Mouse (Mus musculus) bone marrow, adult 2 months (tissue): Measurements from ENCODE around the gene Zfp282. TPM values are rescaled to one million over a fixed set of nuclear protein-coding genes. Genes with fewer than 3 reads are reported as not detected.
"Not testable (repeated sequence)": the region's sequence is repeated elsewhere in the genome, so short reads cannot be mapped to it uniquely, and the experiment has no call there.

Experiments used
- H3K27ac ChIP-seq: fragments of 200-500 bp; 2 replicates; pipeline ENCODE4 v1.5.1; 2012; ENCODE audit warnings: low read depth, mild to moderate bottlenecking, control low read depth, inconsistent platforms, low read length; ENCODE audit not compliant: control insufficient read depth, poor library complexity, insufficient read depth
- H3K4me1 ChIP-seq: fragments of 200-500 bp; 2 replicates; pipeline ENCODE4 v1.6.1; 2011; ENCODE audit warnings: low read length; ENCODE audit not compliant: control insufficient read depth, insufficient read depth
- H3K4me3 ChIP-seq: fragments of 200-500 bp; replicated peaks from 2 replicates; pipeline ENCODE3; 2011; ENCODE audit warnings: mild to moderate bottlenecking, low read depth, low read length, control low read depth; ENCODE audit not compliant: control insufficient read depth
- CTCF ChIP-seq: fragments of 200-500 bp; IDR thresholded peaks from 2 replicates; pipeline ENCODE4 v1.5.1; 2011; ENCODE audit warnings: low read length, control low read depth; ENCODE audit not compliant: control insufficient read depth, insufficient read depth
- POLR2A ChIP-seq: fragments of 200-500 bp; IDR thresholded peaks from 2 replicates; pipeline ENCODE4 v1.6.1; 2011; ENCODE audit warnings: low read depth, mild to moderate bottlenecking, control low read depth, low read length, borderline replicate concordance; ENCODE audit not compliant: control insufficient read depth
- WGBS: fragments of 180-500 bp; shearing (Covaris S2); methylation state at CpG from one replicate; pipeline ENCODE4 v1.1.7; 2018; 5-methylcytosine and 5-hydroxymethylcytosine counted together
- polyA plus RNA-seq: library from polyadenylated mRNA; stranded (reverse); fragments of >200 nt; gene quantifications from 2 replicates; pipeline ENCODE4 v1.2.4, GENCODE M21; 2011; ENCODE audit warnings: low replicate concordance; ENCODE audit not compliant: missing spikeins, insufficient read depth, insufficient read length

The Zfp282 gene
- polyA plus RNA-seq, 1 experiment: 2.7 TPM

DNA sequence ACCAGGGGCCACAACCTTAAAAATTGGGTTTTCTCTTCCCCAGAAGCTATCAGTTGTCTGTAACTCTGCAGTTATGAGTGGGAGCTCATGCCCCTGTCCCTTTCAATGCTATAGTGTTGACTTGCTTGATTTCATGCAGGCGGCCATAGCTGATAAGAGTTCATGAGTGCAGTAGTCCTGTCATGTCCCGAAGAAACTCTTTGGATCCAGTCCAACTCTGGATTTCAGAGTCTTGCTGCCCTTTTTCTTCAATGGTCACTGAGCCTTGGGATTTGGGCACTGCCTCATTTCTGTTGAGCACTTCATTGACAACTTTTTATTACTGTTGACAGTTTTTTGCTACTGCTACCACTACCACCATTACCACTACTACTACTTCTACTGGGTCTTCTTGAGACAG, 39.4 kb upstream of the Zfp282 start:
- Histone ChIP-seq H3K27ac (no peak overlapping the region), H3K4me1 (no peaks in the 10 kb centered on the region; the same call in 1 of the 2 replicates), H3K4me3 (no peak overlapping the region)
- WGBS: 62% methylated on average over 2 of the region's 2 CpGs
- TF ChIP-seq POLR2A (no peak), CTCF (no peak)

DNA sequence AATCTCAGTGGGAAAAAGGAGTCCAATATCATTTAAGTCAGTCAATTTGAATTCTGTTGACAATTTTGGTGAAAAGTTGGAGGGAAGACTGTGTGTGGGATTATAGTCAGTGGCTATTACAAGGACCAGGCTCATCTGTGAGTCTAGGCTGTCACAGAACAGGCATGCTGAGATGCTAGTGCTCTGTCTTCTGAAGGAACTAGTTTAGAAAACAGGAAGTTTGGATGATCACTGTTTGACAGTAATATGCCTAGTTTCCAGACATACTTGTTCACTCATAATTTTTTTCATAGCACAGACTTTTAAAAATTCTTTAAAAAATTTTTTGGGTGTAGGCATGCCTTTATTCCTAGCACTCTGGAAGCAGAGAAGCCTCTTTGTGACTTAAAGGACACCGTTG, 35.9 kb upstream of the Zfp282 start:
- 93% methylated on average over 1 of the region's 1 CpGs for WGBS
- Histone ChIP-seq H3K4me1 (no peaks in the 10 kb centered on the region; the same call in 1 of the 2 replicates), H3K27ac (no peak overlapping the region), H3K4me3 (no peak overlapping the region)
- no peak for TF ChIP-seq CTCF

DNA sequence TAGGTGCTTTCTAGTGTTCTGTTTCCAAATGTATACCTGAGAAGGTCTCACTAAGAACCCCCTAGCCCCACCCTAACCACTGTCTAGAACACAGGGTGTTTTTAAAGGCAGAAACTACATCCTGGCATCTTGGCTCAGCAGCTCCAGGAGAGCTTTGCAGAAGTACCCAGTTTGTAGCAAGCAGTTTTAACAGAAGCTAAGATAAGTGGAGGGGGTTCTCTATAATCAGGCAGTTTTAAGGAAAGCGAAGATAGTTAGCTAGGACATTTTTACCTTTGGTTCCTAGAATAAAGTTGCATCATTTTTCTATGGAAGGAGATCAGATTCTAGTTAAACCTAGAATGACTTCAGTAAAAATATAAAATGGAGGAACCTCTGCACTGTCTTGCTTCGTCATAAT, 35.2 kb upstream of the Zfp282 start:
- H3K4me1 ChIP-seq: no peaks in the 10 kb centered on the region; the same call in 1 of the 2 replicates
- 85% methylated on average over 2 of the region's 2 CpGs for WGBS
- TF ChIP-seq CTCF (no peak), POLR2A (no peak)
- no peak overlapping the region for H3K27ac ChIP-seq
- no peak overlapping the region for H3K4me3 ChIP-seq

DNA sequence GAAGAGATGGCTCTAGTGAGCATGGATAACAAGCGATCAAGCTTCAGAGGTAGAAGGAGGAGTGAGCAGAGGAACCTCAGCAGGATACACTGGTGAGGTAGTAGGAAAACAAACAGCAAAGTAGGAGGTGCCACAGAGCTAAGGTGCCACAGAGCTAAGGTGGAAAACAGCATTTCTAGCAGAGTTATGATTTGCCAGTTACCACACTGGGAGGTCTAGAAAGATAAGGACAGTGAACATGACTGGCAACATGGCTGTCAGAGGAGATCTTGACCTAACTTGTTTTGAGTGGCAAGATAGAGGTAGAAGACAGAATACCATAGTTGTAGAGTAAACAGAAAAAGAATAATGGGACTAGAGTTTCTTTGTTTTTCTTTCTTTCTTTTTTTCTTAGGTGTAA, 34.7 kb upstream of the Zfp282 start:
- H3K4me1 ChIP-seq: no peaks in the 10 kb centered on the region; the same call in 1 of the 2 replicates
- no peak overlapping the region for H3K4me3 ChIP-seq
- TF ChIP-seq CTCF: no peak
- TF ChIP-seq POLR2A: no peak
- H3K27ac ChIP-seq: no peak overlapping the region
- WGBS: 88% methylated on average over 1 of the region's 1 CpGs

DNA sequence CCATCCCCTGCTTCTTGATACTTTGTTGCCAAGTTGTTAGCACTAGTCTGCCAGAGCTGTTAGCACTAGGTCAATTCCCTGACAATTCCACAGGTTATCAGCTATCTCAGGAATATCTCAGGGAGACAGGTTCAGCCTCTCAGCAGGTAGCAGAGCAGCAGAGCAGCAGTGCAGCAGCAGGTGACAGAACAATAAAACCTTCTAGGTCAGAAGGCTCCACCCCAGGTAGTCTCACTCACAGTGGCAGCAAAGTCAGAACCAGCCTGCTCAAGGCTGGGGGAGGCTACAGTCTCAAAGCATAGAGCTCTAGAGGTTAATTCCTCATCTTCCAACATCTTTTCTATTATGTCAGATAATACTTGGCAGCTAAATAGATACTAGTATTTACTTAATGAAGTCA, 31.2 kb upstream of the Zfp282 start:
- no peak for TF ChIP-seq CTCF
- no peak for TF ChIP-seq POLR2A

DNA sequence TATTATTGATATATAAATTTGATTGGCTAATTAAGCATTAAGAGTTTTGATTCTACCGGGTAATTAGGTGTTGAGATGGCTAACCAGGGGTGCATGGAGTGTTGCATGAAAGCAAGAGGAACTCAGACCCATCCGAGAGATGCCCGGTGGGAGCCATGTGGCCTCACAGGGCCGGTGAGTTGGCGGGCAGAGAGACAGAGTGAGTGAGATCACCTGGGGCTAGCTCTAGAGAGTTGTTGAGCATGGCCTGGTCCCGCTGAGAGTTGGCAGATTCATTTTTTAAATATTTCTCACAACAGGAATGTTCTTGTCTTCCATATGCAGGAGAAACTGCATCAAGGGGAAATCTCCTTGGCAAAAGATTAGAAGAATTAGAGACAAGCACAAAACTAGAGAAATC, 19.8 kb upstream of the Zfp282 start:
- TF ChIP-seq CTCF: no peak
- no peak for TF ChIP-seq POLR2A
- H3K4me3 ChIP-seq: no peak overlapping the region
- no peak overlapping the region for H3K27ac ChIP-seq
- H3K4me1 ChIP-seq: no peaks in the 10 kb centered on the region
- WGBS: 93% methylated on average over 6 of the region's 6 CpGs

More for the DNA sequence above, 31.2 kb upstream of the Zfp282 start:
- no peak overlapping the region for H3K4me3 ChIP-seq
- H3K27ac ChIP-seq: no peak overlapping the region
- H3K4me1 ChIP-seq: no peaks in the 10 kb centered on the region; the same call in 1 of the 2 replicates

DNA sequence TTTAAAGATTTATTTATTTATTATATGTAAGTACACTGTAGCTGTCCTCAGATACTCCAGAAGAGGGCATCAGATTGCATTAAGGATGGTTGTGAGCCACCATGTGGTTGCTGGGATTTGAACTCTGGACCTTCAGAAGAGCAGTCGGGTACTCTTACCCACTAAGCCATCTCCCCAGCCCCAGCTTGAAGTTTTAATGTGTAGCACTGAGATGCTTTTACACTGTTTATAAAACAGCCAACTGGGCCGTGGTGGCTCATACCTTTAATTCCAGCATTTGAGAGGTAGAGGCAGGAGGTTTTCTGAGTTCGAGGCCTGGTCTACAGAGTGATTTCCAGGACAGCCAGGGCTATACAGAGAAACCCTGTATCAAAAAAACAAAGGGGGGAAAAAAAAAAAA, 19.3 kb upstream of the Zfp282 start:
- not testable (repeated sequence) for H3K27ac ChIP-seq, H3K4me1 ChIP-seq, H3K4me3 ChIP-seq
- 84% methylated on average over 3 of the region's 3 CpGs for WGBS

DNA sequence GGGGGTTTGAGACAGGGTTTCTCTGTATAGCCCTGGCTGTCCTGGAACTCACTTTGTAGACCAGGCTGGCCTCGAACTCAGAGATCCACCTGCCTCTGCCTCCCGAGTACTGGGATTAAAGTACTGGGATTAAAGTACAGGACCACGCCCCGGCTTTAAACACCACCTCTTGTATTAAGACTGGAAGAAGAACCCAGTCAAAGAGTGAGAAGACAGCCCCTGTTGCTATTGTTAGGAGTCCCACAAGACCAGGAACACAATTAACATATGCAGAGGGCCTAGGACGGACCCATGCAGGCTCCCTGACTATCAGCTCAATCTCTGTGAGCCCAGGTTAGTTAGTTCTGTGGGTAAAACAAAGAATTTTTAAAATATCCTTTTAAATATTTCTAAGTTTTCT, 4.7 kb upstream of the Zfp282 start:
- Histone ChIP-seq H3K4me3 (no peak overlapping the region), H3K4me1 (no peaks in the 10 kb centered on the region; the same call in 1 of the 2 replicates), H3K27ac (no peak overlapping the region)
- 83% methylated on average over 5 of the region's 5 CpGs for WGBS
- no peak for TF ChIP-seq POLR2A
- no peak for TF ChIP-seq CTCF

DNA sequence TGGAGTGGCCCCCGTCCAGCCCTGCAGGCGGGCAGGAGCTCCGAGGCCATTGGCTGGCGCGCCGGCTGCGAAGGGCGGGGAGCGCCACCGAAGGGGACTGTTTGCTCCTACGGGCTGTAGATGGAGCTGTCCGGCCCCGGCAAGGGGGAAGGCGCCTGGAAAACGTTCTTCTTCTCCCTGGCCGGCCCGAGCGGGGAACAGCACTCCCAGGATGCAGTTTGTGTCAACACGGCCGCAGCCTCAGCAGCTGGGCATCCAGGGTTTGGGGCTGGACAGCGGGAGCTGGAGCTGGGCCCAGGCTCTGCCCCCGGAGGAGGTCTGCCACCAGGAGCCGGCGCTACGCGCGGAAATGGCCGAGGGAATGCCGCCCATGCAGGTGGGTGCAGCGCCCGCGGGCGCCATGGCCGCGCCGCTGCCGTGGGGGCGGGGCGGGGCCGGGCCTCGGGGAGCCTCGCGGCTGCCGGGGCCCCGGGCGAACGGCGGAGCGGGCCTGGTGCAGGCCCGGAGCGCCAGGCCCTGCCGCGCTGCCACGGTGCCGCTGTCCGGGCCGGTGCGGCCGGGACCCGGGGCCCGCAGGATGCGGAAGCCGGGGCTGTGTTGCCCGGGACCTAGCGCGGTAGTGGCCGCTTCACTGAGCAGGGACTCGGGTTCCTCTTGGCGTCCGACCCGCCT, 593 bp downstream of the Zfp282 start:
- peak overlapping the region; percentile 95 for H3K27ac ChIP-seq
- WGBS: 1% methylated on average over 71 of the region's 71 CpGs
- H3K4me1 ChIP-seq: no peaks in the 10 kb centered on the region; the same call in 1 of the 2 replicates
- H3K4me3 ChIP-seq: peak overlapping the region; percentile 98
- TF ChIP-seq CTCF (peak; percentile 53), POLR2A (peak; percentile 74; the same call in 1 of the 2 replicates)
